Mouse (Mus musculus): ENCODE results near the gene Mycbp2. TPM values are rescaled to one million over a fixed set of nuclear protein-coding genes. Genes with fewer than 3 reads are reported as not detected.
A peak's percentile ranks its signal among the peaks of the same experiment; 100 is the strongest.

The Mycbp2 gene
- polyA plus RNA-seq, 1 experiment from 2014 or later: 16.2 TPM

DNA sequence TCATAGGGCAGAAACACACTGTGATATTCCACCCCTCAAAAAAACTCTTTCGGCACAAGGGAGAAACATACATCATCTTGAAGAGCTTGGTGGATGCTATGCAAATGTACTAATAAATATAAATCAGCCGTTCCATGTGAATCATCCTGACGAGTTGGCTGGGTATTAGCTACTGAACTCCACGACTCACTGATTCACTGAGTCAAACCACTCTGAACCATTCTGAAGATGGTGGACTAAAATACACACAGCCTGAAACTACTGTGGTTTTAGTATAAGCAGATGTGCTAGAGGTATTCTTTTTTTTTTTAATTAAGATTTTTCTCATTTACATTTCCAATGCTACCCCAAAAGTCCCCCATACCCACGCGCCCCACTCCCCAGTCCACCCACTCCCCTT, 111.8 kb downstream of the Mycbp2 start:
- WGBS: 93% methylated on average over 6 of the region's 6 CpGs
- no peaks in the 10 kb centered on the region for H3K27me3 ChIP-seq (ENCODE audit: low read depth, poor library complexity, severe bottlenecking)
- peaks cover 15% of the 10 kb centered on the region for H3K36me3 ChIP-seq
- no peaks in the 10 kb centered on the region for H3K9me3 ChIP-seq (replicated peaks)
- H3K27ac ChIP-seq: no peak overlapping the region
- DNase-seq (ENCODE audit: low spot score): no peak
- H3K4me3 ChIP-seq: no peak overlapping the region
- no peaks in the 10 kb centered on the region for H3K4me1 ChIP-seq

DNA sequence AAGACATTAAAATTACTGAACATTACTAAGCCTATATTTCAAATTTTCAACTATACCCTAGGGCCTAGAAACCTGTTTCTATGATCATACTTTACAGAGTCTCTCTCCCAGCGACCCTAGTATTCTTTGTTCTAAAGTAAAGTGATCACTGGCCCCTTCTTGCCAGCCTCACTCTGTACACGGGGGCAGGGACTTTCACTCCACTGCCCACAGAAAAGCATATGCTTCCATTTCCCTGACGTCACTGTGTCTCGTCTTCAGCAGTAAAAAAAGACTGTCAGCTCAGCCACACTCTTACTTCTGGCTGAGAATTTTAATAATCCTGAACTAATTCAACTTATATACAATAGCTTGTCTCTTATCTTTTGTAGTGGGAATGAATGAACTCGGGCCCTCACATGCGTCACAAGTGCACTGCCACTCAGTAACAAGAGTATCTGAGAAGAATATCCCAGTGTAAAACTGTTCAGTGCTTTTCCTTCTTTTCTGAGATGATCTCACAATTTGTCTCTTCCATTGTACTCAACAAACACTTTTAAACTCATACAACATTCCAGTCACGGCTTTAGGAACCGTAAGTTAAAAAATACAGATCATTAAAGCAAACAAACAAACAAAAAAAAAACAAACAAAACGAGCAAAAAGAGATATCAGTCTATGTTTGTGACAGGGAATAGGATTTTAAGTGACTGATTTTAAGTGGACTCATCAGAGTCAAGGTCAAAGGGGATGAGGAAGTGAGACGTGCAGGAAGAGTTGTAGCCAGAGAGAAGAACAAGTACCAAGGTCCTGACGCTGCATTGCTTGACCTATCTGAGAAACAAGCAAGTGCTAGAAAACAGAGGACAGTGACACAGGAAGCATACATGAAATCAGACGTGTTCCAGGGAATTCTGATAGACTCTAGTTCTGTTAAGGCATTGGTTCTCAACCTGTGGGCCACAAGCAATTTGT, 112.7 kb downstream of the Mycbp2 start:
- WGBS: 85% methylated on average over 12 of the region's 12 CpGs
- Histone ChIP-seq H3K27ac (no peak overlapping the region), H3K4me1 (no peaks in the 10 kb centered on the region), H3K4me3 (no peak overlapping the region), H3K27me3 (ENCODE audit: low read depth, poor library complexity, severe bottlenecking) (no peaks in the 10 kb centered on the region), H3K9me3 (replicated peaks) (no peaks in the 10 kb centered on the region), H3K36me3 (peaks cover 15% of the 10 kb centered on the region)
- DNase-seq (ENCODE audit: low spot score): no peak

DNA sequence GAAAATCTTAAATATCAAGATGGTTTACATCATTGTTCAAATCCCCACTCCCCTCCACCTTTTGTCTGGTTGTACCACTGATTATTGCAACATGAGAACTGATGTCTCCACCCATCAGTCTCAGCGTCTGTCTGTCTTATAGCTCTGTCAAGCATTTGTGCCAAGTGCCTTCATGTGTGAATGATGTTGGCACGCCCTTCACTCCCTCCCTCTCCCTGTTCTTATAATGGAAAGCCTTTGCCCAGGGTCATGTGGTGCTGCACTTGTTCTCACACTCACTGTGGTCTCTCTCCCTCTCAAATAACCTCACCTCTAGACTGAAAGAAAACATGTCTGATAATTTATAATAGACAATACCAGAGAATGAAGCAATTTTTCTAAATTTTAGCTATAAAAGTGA, 124.3 kb downstream of the Mycbp2 start:
- DNase-seq (ENCODE audit: low spot score): no peak
- no peaks in the 10 kb centered on the region for H3K4me1 ChIP-seq
- no peak overlapping the region for H3K27ac ChIP-seq
- H3K4me3 ChIP-seq: no peak overlapping the region
- no peaks in the 10 kb centered on the region for H3K9me3 ChIP-seq (replicated peaks)
- 96% methylated on average over 2 of the region's 2 CpGs for WGBS
- peaks cover 61% of the 10 kb centered on the region for H3K36me3 ChIP-seq
- no peaks in the 10 kb centered on the region for H3K27me3 ChIP-seq (ENCODE audit: low read depth, poor library complexity, severe bottlenecking)

DNA sequence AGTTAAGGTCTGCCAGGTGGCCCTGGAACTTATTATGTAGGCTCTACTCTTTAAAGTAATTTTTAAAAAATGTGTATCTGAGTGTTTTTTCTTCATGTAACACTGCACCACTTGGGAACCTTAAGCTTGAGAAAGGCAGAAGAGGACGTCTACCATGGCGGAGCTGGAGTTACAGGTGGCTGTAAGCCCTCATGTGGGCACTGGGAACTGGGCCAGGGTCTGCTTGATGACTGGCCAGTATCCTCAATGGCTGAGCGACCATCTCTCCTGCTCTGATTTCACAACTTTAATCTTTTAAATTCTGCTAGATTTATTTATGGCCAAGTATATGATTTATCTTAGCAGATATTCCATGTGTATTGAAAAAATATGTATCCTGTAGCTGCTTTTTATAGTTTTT, 124.9 kb downstream of the Mycbp2 start:
- Histone ChIP-seq H3K36me3 (peaks cover 61% of the 10 kb centered on the region), H3K27me3 (ENCODE audit: low read depth, poor library complexity, severe bottlenecking) (no peaks in the 10 kb centered on the region), H3K4me1 (no peaks in the 10 kb centered on the region), H3K4me3 (no peak overlapping the region), H3K9me3 (replicated peaks) (no peaks in the 10 kb centered on the region), H3K27ac (no peak overlapping the region)
- 96% methylated on average over 3 of the region's 3 CpGs for WGBS
- DNase-seq (ENCODE audit: low spot score): no peak

DNA sequence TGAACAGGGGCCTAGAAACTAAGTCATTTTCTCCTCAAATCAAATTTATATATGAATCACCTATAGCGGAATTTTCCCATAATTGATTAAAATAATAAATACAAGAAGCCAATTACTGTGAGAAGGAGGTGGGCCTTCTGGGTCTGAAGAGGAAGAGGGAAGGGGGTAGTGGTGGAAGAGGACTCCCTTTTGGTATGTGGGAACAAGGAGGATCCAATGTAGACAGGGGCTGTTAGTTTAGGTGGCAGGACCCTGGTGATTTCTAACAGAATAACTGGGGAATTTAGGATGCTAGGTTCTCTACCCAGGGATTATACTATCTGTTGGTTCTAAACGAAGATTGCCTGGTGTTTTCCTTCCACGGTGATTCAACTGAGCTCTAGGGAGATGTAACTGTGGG, 130.3 kb downstream of the Mycbp2 start:
- H3K36me3 ChIP-seq: peaks cover 49% of the 10 kb centered on the region
- DNase-seq (ENCODE audit: low spot score): no peak

DNA sequence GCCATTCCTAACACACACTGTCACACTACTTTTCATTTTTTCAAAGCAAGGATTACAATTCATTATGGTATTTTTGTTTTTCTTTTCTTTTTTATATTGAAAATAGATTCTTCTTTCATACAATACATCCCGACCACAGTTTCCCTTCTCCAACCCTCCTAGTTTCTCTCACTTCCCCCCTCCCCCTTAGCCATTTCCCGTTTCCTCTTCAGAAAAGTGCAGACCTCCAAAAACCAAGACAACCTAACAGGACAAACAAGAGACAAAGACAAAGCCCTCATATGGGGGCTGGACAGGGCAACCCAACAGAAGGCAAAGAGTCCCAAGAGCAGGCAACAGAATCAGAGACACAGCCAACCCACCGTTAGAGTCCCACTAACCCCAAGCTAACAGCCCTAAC, 160.0 kb downstream of the Mycbp2 start:
- no peak overlapping the region for H3K27ac ChIP-seq
- no peak for DNase-seq (ENCODE audit: low spot score)
- no peaks in the 10 kb centered on the region for H3K9me3 ChIP-seq (replicated peaks)
- H3K27me3 ChIP-seq (ENCODE audit: low read depth, poor library complexity, severe bottlenecking): no peaks in the 10 kb centered on the region
- H3K36me3 ChIP-seq: peaks cover 43% of the 10 kb centered on the region
- H3K4me3 ChIP-seq: no peak overlapping the region
- WGBS: 89% methylated on average over 3 of the region's 3 CpGs
- no peaks in the 10 kb centered on the region for H3K4me1 ChIP-seq

More for the DNA sequence above, 130.3 kb downstream of the Mycbp2 start:
- H3K4me3 ChIP-seq: no peak overlapping the region
- H3K9me3 ChIP-seq (replicated peaks): no peaks in the 10 kb centered on the region
- H3K4me1 ChIP-seq: no peaks in the 10 kb centered on the region
- WGBS: 90% methylated on average over 3 of the region's 3 CpGs
- no peak overlapping the region for H3K27ac ChIP-seq
- H3K27me3 ChIP-seq (ENCODE audit: low read depth, poor library complexity, severe bottlenecking): no peaks in the 10 kb centered on the region

DNA sequence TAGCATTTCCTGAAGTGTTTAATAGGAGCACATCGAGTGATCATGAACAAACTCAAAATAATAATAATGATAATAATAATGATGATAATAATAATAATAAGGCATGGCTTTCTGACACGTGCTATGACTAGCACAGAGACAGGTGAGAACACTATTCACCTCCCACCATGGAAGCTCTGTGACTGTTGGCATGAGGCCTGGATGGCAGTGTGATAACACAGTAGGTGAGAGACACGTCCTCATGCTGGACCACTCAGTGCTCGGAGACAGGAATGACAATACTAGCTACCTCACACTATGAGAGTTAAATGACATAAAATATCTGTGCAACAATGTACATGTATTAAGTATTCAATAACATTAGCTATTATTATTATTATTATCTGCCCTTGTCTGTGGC, 160.5 kb downstream of the Mycbp2 start:
- H3K4me3 ChIP-seq: no peak overlapping the region
- no peaks in the 10 kb centered on the region for H3K27me3 ChIP-seq (ENCODE audit: low read depth, poor library complexity, severe bottlenecking)
- DNase-seq (ENCODE audit: low spot score): no peak
- no peaks in the 10 kb centered on the region for H3K4me1 ChIP-seq
- no peaks in the 10 kb centered on the region for H3K9me3 ChIP-seq (replicated peaks)
- 96% methylated on average over 4 of the region's 4 CpGs for WGBS
- peaks cover 41% of the 10 kb centered on the region for H3K36me3 ChIP-seq
- H3K27ac ChIP-seq: no peak overlapping the region

DNA sequence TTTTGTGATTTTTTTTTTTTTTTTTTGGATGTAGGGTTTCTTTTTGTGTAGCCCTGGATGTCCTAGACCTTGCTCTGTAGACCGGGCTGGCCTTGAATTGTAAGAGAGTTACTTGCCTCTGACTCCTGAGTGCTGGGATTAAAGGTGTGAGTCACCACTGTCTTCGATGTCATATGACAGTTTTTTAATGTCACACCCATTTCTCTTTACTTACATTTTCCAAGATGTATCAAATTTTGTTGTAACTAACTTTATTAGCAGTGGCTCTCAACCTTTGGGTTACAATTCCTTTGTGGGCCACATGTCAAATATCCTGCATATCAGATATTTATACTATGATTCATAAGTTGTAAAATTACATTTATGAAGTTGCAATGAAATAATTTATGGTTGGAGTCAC, 166.5 kb downstream of the Mycbp2 start:
- no peak for DNase-seq (ENCODE audit: low spot score)
- H3K36me3 ChIP-seq: peaks cover 14% of the 10 kb centered on the region
- H3K27ac ChIP-seq: no peak overlapping the region
- H3K4me1 ChIP-seq: no peaks in the 10 kb centered on the region
- H3K27me3 ChIP-seq (ENCODE audit: low read depth, poor library complexity, severe bottlenecking): no peaks in the 10 kb centered on the region
- no peaks in the 10 kb centered on the region for H3K9me3 ChIP-seq (replicated peaks)
- H3K4me3 ChIP-seq: no peak overlapping the region
- 95% methylated on average over 2 of the region's 2 CpGs for WGBS

DNA sequence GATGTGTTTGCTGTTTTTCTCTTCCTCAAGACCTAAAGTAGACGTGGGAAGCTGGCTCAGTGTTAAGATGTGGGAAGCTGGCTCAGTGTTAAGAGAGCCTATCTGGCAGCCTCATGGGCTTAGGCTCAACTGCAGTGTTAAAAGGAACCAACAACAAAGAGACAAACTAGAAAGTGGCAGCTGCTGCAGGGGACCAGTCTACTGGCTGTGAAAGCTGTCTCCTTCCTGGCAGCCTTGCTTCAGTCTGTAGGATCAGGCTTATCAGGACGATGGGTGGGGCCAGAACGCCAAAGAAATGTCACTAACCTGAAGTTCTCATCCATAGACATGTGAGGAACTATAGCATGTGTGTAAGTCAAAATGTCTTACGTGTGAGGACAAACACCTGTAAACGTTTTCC, 183.7 kb downstream of the Mycbp2 start:
- H3K27me3 ChIP-seq (ENCODE audit: low read depth, poor library complexity, severe bottlenecking): no peaks in the 10 kb centered on the region
- WGBS: 72% methylated on average over 5 of the region's 5 CpGs
- H3K9me3 ChIP-seq (replicated peaks): no peaks in the 10 kb centered on the region
- H3K27ac ChIP-seq: no peak overlapping the region
- H3K36me3 ChIP-seq: peaks cover 16% of the 10 kb centered on the region; the same call in 1 of the 2 replicates
- no peak overlapping the region for H3K4me3 ChIP-seq
- DNase-seq (ENCODE audit: low spot score): no peak
- no peaks in the 10 kb centered on the region for H3K4me1 ChIP-seq

DNA sequence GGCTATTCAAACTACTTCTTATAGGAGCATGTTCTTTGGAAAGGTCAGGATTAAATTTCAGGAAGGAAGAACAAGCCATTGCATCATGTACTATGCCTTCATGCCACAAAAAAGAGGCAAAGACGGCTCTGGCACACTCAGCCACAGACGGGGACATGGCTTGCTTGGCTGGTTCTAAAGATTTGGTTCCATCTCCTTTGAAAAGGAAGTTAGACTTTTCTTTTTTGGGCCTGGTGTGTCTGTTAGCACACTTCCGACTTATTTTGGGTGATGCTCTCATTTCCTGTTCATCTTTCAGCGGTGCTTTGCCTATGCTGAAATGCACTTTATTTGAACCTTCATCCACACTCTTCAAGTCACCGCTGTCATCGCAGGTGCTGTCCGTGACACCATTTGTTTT, 190.9 kb downstream of the Mycbp2 start:
- no peak for DNase-seq (ENCODE audit: low spot score)
- Histone ChIP-seq H3K27me3 (ENCODE audit: low read depth, poor library complexity, severe bottlenecking) (no peaks in the 10 kb centered on the region), H3K9me3 (replicated peaks) (no peaks in the 10 kb centered on the region), H3K4me3 (no peak overlapping the region), H3K4me1 (no peaks in the 10 kb centered on the region), H3K27ac (no peak overlapping the region), H3K36me3 (peaks cover 51% of the 10 kb centered on the region)
- 94% methylated on average over 7 of the region's 7 CpGs for WGBS

DNA sequence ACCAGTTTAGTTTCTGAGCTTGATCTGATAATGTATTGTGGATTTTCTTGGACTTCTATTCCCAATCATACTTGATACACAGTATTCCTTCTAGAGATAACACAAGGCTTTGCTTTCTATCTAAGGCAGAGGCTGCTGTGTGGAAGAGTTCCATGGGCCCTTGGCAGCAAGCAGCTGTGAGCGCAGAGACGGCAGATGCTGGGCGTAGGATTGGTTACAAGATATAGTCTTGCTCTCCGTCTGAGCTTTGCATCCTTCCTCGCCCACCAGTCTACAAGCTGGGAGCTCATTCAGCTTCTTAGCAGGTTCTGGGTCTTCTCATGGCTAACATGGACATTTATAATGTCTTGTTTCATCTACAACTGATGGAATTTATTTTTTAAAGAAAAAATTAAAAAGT, 196.5 kb downstream of the Mycbp2 start:
- peaks cover 58% of the 10 kb centered on the region for H3K36me3 ChIP-seq
- 94% methylated on average over 5 of the region's 5 CpGs for WGBS
- no peak overlapping the region for H3K4me3 ChIP-seq

DNA sequence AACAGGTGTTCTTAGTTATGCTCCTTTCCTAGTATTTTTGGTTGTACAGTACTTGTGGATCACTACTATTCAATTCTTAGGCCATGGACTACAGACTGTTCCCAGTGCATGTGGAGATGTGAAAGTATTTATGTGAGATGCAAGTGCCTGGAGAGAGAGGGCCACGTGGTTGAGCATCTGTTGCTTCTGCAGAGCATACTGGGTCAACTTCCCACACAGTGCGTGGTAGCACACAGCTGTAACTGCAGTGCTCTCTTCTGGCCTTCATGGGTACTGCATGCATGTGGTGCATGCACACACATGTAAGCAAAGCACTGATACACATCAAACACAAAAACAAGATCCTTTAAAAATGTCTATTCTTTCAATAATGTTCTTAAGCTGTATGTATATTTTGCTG, 214.6 kb downstream of the Mycbp2 start:
- DNase-seq (ENCODE audit: low spot score): peak; percentile 35
- Histone ChIP-seq H3K9me3 (replicated peaks) (no peaks in the 10 kb centered on the region), H3K4me3 (no peak overlapping the region), H3K27ac (no peak overlapping the region), H3K4me1 (no peaks in the 10 kb centered on the region), H3K36me3 (peaks cover 69% of the 10 kb centered on the region), H3K27me3 (ENCODE audit: low read depth, poor library complexity, severe bottlenecking) (no peaks in the 10 kb centered on the region)
- 85% methylated on average over 2 of the region's 2 CpGs for WGBS

More for the DNA sequence above, 196.5 kb downstream of the Mycbp2 start:
- no peaks in the 10 kb centered on the region for H3K27me3 ChIP-seq (ENCODE audit: low read depth, poor library complexity, severe bottlenecking)
- no peak for DNase-seq (ENCODE audit: low spot score)
- no peaks in the 10 kb centered on the region for H3K9me3 ChIP-seq (replicated peaks)
- no peaks in the 10 kb centered on the region for H3K4me1 ChIP-seq
- H3K27ac ChIP-seq: no peak overlapping the region

DNA sequence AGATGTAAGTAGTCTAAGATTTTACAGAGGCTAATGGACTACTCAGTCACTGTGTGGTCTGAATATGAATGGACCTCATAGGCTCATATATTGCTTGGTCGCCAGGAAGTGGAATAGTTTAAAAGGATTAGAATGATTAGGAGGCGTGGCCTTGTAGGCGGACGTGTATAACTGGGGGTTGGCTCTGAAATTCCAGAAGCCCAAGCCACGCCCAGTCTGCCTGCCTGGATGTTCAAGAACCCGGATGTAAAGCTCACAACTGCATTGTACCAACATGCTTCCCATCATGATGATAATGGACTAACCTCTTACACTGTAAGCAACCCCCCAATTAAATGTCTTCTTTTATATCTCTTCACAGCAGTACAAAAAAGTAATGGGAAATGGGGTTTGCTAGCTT, 220.9 kb downstream of the Mycbp2 start:
- H3K27me3 ChIP-seq (ENCODE audit: low read depth, poor library complexity, severe bottlenecking): no peaks in the 10 kb centered on the region
- no peak for DNase-seq (ENCODE audit: low spot score)
- H3K36me3 ChIP-seq: peaks cover 79% of the 10 kb centered on the region
- WGBS: 92% methylated on average over 6 of the region's 6 CpGs
- no peaks in the 10 kb centered on the region for H3K9me3 ChIP-seq (replicated peaks)
- no peak overlapping the region for H3K4me3 ChIP-seq
- no peaks in the 10 kb centered on the region for H3K4me1 ChIP-seq
- H3K27ac ChIP-seq: no peak overlapping the region
